ENCODE assay signal across 17 mouse cellular contexts in the genomic region with DNA sequence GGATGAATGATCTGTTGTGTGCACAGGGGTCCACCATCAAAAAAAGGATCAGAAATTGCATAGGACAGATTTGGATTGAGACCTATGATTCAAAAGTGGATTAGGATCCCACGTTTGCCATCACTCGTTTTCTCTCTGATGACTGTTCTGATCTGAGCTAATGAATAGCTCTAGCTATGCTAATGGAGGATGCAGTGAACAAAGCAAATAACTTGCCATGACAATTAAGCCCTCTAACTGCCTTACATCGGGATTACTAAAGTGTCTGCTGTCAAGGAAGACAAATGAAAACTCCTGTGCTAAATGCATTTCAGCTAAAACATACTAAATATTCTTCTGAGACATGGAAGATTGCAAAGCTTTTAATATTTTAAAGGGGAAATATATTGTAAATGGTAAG.
"Had no signal": no experiment of that assay in that cellular context is flagged by ENCODE, and none has a peak within 500 bp of the region (broad histone marks: within the 10 kb centered on the region; RNA-seq: fewer than 3 reads in every experiment).

No protein-coding gene starts in this region.

- H3K4me2 ChIP-seq: lung, embryonic 15.5 days; midbrain, embryonic 11.5 days; midbrain, embryonic 13.5 days; neural tube, embryonic 12.5 days; stomach, embryonic 15.5 days had no signal

- H3K4me1 ChIP-seq: lung, embryonic 15.5 days; megakaryocyte, embryonic 14.5 days; midbrain, embryonic 13.5 days; neural tube, embryonic 12.5 days; stomach, embryonic 15.5 days had no signal

- H3K9ac ChIP-seq: liver, postnatal 0 days; lung, embryonic 15.5 days; midbrain, embryonic 13.5 days; neural tube, embryonic 12.5 days; stomach, embryonic 15.5 days had no signal

- H3K9me3 ChIP-seq: lung, embryonic 15.5 days; megakaryocyte, embryonic 14.5 days; midbrain, embryonic 13.5 days; neural tube, embryonic 12.5 days; stomach, embryonic 15.5 days had no signal

- H3K27me3 ChIP-seq: lung, embryonic 15.5 days; megakaryocyte, embryonic 14.5 days; midbrain, embryonic 13.5 days; neural tube, embryonic 12.5 days; stomach, embryonic 15.5 days had no signal

- ATAC-seq: liver, postnatal 0 days; lung, postnatal 0 days; midbrain, embryonic 13.5 days had no signal

- H3K27ac ChIP-seq: lung, embryonic 15.5 days; macrophage; midbrain, embryonic 13.5 days; neural tube, embryonic 12.5 days; stomach, embryonic 15.5 days; stomach, postnatal 0 days had no signal

- DNase-seq: liver, postnatal 0 days; lung, adult 2 months; lung, postnatal 14 days; lung, postnatal 36 days; right cerebral cortex, postnatal 14 days; thymus, adult 2 months; thymus, postnatal 25 days; thymus, postnatal 4 days had no signal

- H3K4me3 ChIP-seq: lung, embryonic 15.5 days; megakaryocyte, embryonic 14.5 days; midbrain, embryonic 13.5 days; neural tube, embryonic 12.5 days; stomach, embryonic 15.5 days had no signal

- H3K36me3 ChIP-seq: lung, embryonic 15.5 days; midbrain, embryonic 13.5 days; neural tube, embryonic 12.5 days; stomach, embryonic 15.5 days had no signal
